Mouse (Mus musculus) heart, adult 2 months (tissue): Measurements from ENCODE around the gene Fyn. TPM values are rescaled to one million over a fixed set of nuclear protein-coding genes. Genes with fewer than 3 reads are reported as not detected.
A peak's percentile ranks its signal among the peaks of the same experiment; 100 is the strongest.

Source experiments
- DNase-seq, 2 experiments: peaks; one replicate each; pipeline ENCODE4 v3.0.0; 2021
- H3K27ac ChIP-seq: fragments of 200-600 bp; 2 replicates; pipeline ENCODE4 v1.8.1; 2022
- H3K27me3 ChIP-seq: fragments of 200-500 bp; 2 replicates; pipeline ENCODE4 v1.6.1; 2012; ENCODE audit warnings: mild to moderate bottlenecking, low read length, inconsistent platforms, mixed read lengths; ENCODE audit not compliant: control insufficient read depth, insufficient read depth
- H3K36me3 ChIP-seq: fragments of 200-500 bp; 2 replicates; pipeline ENCODE4 v1.6.1; 2012; ENCODE audit warnings: low read length, inconsistent platforms; ENCODE audit not compliant: control insufficient read depth, insufficient read depth
- H3K4me1 ChIP-seq: fragments of 200-500 bp; 2 replicates; pipeline ENCODE4 v1.6.1; 2011; ENCODE audit warnings: low read length; ENCODE audit not compliant: control insufficient read depth, insufficient read depth
- H3K4me3 ChIP-seq: fragments of 200-600 bp; 2 replicates; pipeline ENCODE4 v1.8.1; 2022
- H3K79me2 ChIP-seq: fragments of 200-500 bp; replicated peaks from 2 replicates; pipeline ENCODE4 v1.6.1; 2012; ENCODE audit warnings: mild to moderate bottlenecking, inconsistent platforms, low read length, moderate library complexity, mixed read lengths; ENCODE audit not compliant: control insufficient read depth, insufficient read depth
- H3K9ac ChIP-seq: fragments of 200-500 bp; 2 replicates; pipeline ENCODE4 v1.6.1; 2012; ENCODE audit warnings: low read depth, mild to moderate bottlenecking, control low read depth, inconsistent platforms, low read length, mixed read lengths
- CTCF ChIP-seq: fragments of 200-600 bp; IDR thresholded peaks from 2 replicates; pipeline ENCODE4 v1.8.1; 2022; ENCODE audit warnings: antibody characterized with exemption, mild to moderate bottlenecking, moderate library complexity
- EP300 ChIP-seq: fragments of 200-500 bp; IDR thresholded peaks from 2 replicates; pipeline ENCODE4 v1.6.1; 2011; ENCODE audit warnings: low read depth, low read length, control low read depth; ENCODE audit not compliant: insufficient read depth
- POLR2A ChIP-seq: fragments of 200-500 bp; IDR thresholded peaks from 2 replicates; pipeline ENCODE4 v1.6.1; 2011; ENCODE audit warnings: mild to moderate bottlenecking, low read depth, low read length, control low read depth; ENCODE audit not compliant: insufficient read depth
- WGBS: fragments of 180-500 bp; shearing (Covaris S2); methylation state at CpG from one replicate; pipeline ENCODE4 v1.1.7; 2018; 5-methylcytosine and 5-hydroxymethylcytosine counted together
- intact Hi-C: fragments of 180-260 bp; cut with DNase I; formaldehyde crosslinking; loops from one replicate; pipeline ENCODE4 v1.15.1; 2025
- polyA plus RNA-seq: library from polyadenylated mRNA; depleted of rRNA; stranded (reverse); fragments of >200 nt; gene quantifications from 2 replicates; pipeline ENCODE4 v1.2.3, GENCODE M21; 2012
- total RNA-seq, 2 experiments: library from RNA; stranded (reverse); gene quantifications; 2 replicates each; pipeline ENCODE4 v1.2.3; 2021

Fyn gene
- total and polyA plus RNA-seq, 3 experiments = 23.2 to 29.7 (median 26.1) TPM

- Histone ChIP-seq H3K9ac (no peak overlapping the region), H3K27ac (no peak overlapping the region), H3K27me3 (no peaks in the 10 kb centered on the region), H3K36me3 (peaks cover 9% of the 10 kb centered on the region), H3K4me1 (peaks cover 10% of the 10 kb centered on the region), H3K4me3 (no peak overlapping the region), H3K79me2 (peaks cover 9% of the 10 kb centered on the region)
- intact Hi-C loops = no loop called here
- 26% methylated on average over 2 of the region's 2 CpGs for WGBS
- TF ChIP-seq EP300 = no peak
- no peak for TF ChIP-seq POLR2A
- TF ChIP-seq CTCF = no peak
- no peak for DNase-seq
These were observed 74.5 kb downstream of the Fyn start for GRCm38 (mm10) chr10:39443122-39443521.

- H3K9ac ChIP-seq = no peak overlapping the region
- no peaks in the 10 kb centered on the region for H3K27me3 ChIP-seq
- H3K4me3 ChIP-seq = no peak overlapping the region
- H3K27ac ChIP-seq = no peak overlapping the region
- H3K79me2 ChIP-seq = peaks cover 7% of the 10 kb centered on the region
- peaks cover 13% of the 10 kb centered on the region for H3K4me1 ChIP-seq
- H3K36me3 ChIP-seq = peaks cover 9% of the 10 kb centered on the region
- DNase-seq = no peak
- intact Hi-C loops = no loop called here
- TF ChIP-seq CTCF (peak; percentile 55), EP300 (no peak)
These were observed 75.3 kb downstream of the Fyn start for GRCm38 (mm10) chr10:39443947-39444346.

GRCm38 (mm10) chr10:39445870-39446269 is 77.2 kb downstream of the Fyn start:
- 87% methylated on average over 11 of the region's 11 CpGs for WGBS
- intact Hi-C loops = loop anchor here (2.0 to 5.0 kb wide), 3 partner anchors 39 to 275 kb away; no protein-coding TSS in a partner anchor
- DNase-seq = no peak

GRCm38 (mm10) chr10:39446706-39447105 is 78.1 kb downstream of the Fyn start:
- H3K36me3 ChIP-seq = peaks cover 9% of the 10 kb centered on the region
- peaks cover 7% of the 10 kb centered on the region for H3K79me2 ChIP-seq
- no peak overlapping the region for H3K9ac ChIP-seq
- intact Hi-C loops = loop anchor here (2.0 to 5.0 kb wide), 3 partner anchors 39 to 276 kb away; no protein-coding TSS in a partner anchor
- no peak overlapping the region for H3K4me3 ChIP-seq
- no peaks in the 10 kb centered on the region for H3K27me3 ChIP-seq
- TF ChIP-seq CTCF (peak; percentile 56), POLR2A (no peak), EP300 (0 out of 2 replicates have a peak, but pooled peaks have one; percentile 33)
- 85% methylated on average over 5 of the region's 5 CpGs for WGBS
- no peak overlapping the region for H3K27ac ChIP-seq
- H3K4me1 ChIP-seq = peaks cover 22% of the 10 kb centered on the region
- no peak for DNase-seq

More at GRCm38 (mm10) chr10:39445870-39446269, 77.2 kb downstream of the Fyn start:
- Histone ChIP-seq H3K27ac (no peak overlapping the region), H3K79me2 (peaks cover 7% of the 10 kb centered on the region), H3K9ac (no peak overlapping the region), H3K36me3 (peaks cover 9% of the 10 kb centered on the region), H3K4me1 (peaks cover 17% of the 10 kb centered on the region), H3K4me3 (no peak overlapping the region), H3K27me3 (no peaks in the 10 kb centered on the region)
- no peak for TF ChIP-seq CTCF
- no peak for TF ChIP-seq POLR2A
- TF ChIP-seq EP300 = no peak

- TF ChIP-seq EP300 (no peak), CTCF (no peak), POLR2A (no peak)
- Histone ChIP-seq H3K4me1 (peaks cover 25% of the 10 kb centered on the region), H3K27ac (peak overlapping the region; percentile 45), H3K27me3 (no peaks in the 10 kb centered on the region), H3K79me2 (peaks cover 4% of the 10 kb centered on the region; the same call in 1 of the 2 replicates), H3K36me3 (peaks cover 4% of the 10 kb centered on the region), H3K4me3 (no peak overlapping the region), H3K9ac (no peak overlapping the region)
- intact Hi-C loops = loop anchor here (5.0 kb wide), 2 partner anchors 42 to 212 kb away; no protein-coding TSS in a partner anchor
- no peak for DNase-seq
- 51% methylated on average over 4 of the region's 4 CpGs for WGBS
These were observed 80.5 kb downstream of the Fyn start for GRCm38 (mm10) chr10:39449179-39449578.

GRCm38 (mm10) chr10:39450356-39450755 is 81.7 kb downstream of the Fyn start:
- Histone ChIP-seq H3K79me2 (peaks cover 2% of the 10 kb centered on the region; the same call in 1 of the 2 replicates), H3K27ac (peak overlapping the region; percentile 86), H3K4me3 (peak overlapping the region; percentile 26; the same call in 1 of the 2 replicates), H3K4me1 (peaks cover 25% of the 10 kb centered on the region), H3K36me3 (peaks cover 4% of the 10 kb centered on the region), H3K27me3 (no peaks in the 10 kb centered on the region), H3K9ac (peak overlapping the region; percentile 21)
- TF ChIP-seq CTCF = no peak
- no peak for TF ChIP-seq EP300
- no peak for TF ChIP-seq POLR2A
- no peak for DNase-seq
- intact Hi-C loops = loop anchor here (2.0 to 5.0 kb wide), 2 partner anchors 33 to 82 kb away; partner anchors contain the start of gene Fyn
- WGBS = 53% methylated on average over 8 of the region's 8 CpGs
